25 mouse cellular contexts compared by ENCODE assay signal in genomic region chr15:27941441-27941840, GRCm38 (mm10).
A peak's percentile ranks its signal among the peaks of the same experiment; 100 is the strongest.
DNase-seq lines count a peak whose midpoint lies in the region; ATAC-seq and TF ChIP-seq lines count a peak whose summit lies in the region.
"Had no signal": no experiment of that assay in that cellular context is flagged by ENCODE, and none has a peak within 500 bp of the region (broad histone marks: within the 10 kb centered on the region; RNA-seq: fewer than 3 reads in every experiment).

No protein-coding gene starts in this region.

- peak overlapping the region; percentile 76 for H3K27ac ChIP-seq in heart, embryonic 15.5 days
- H3K27ac ChIP-seq in heart, embryonic 12.5 days (ENCODE audit: poor library complexity, severe bottlenecking), result no peak overlapping the region
- H3K27ac ChIP-seq in left cerebral cortex, adult 2 months, result 0 out of 2 replicates have a peak overlapping the region, but pooled peaks have one; percentile 20
- H3K27ac ChIP-seq: forebrain, embryonic 13.5 days; hindbrain, embryonic 15.5 days; kidney, embryonic 15.5 days; limb, embryonic 10.5 days; limb, embryonic 15.5 days; liver, embryonic 13.5 days; midbrain, embryonic 15.5 days; stomach, postnatal 0 days had no signal

- no peak for TF ChIP-seq POLR2A in myocyte (IDR thresholded peaks at IDR 0.05; ENCODE audit: insufficient read length, low read depth)

- WGBS in heart, embryonic 15.5 days, result 50% methylated on average over 8 of the region's 8 CpGs
- WGBS in heart, embryonic 12.5 days, result 70% methylated on average over 8 of the region's 8 CpGs

- no peak for TF ChIP-seq CTCF in left cerebral cortex, adult 2 months (IDR thresholded peaks at IDR 0.05)

- H3K9me3 ChIP-seq in heart, embryonic 15.5 days (replicated peaks), result no peaks in the 10 kb centered on the region
- H3K9me3 ChIP-seq in heart, embryonic 12.5 days (replicated peaks), result no peaks in the 10 kb centered on the region
- H3K9me3 ChIP-seq: forebrain, embryonic 13.5 days; hindbrain, embryonic 15.5 days; kidney, embryonic 15.5 days; limb, embryonic 10.5 days; limb, embryonic 15.5 days; liver, embryonic 13.5 days; midbrain, embryonic 15.5 days had no signal

- no peaks in the 10 kb centered on the region for H3K27me3 ChIP-seq in heart, embryonic 15.5 days
- no peaks in the 10 kb centered on the region for H3K27me3 ChIP-seq in heart, embryonic 12.5 days (replicated peaks)
- no peaks in the 10 kb centered on the region for H3K27me3 ChIP-seq in myocyte (ENCODE audit: control insufficient read depth, insufficient read depth, insufficient read length)
- H3K27me3 ChIP-seq: forebrain, embryonic 13.5 days; hindbrain, embryonic 15.5 days; kidney, embryonic 15.5 days; limb, embryonic 15.5 days; liver, embryonic 13.5 days; midbrain, embryonic 15.5 days had no signal

- peaks cover 85% of the 10 kb centered on the region for H3K4me1 ChIP-seq in heart, embryonic 15.5 days (replicated peaks)
- H3K4me1 ChIP-seq in heart, embryonic 12.5 days (replicated peaks), result peaks cover 88% of the 10 kb centered on the region

- H3K4me2 ChIP-seq in heart, embryonic 15.5 days, result no peak overlapping the region
- H3K4me2 ChIP-seq in heart, embryonic 12.5 days, result no peak overlapping the region
- H3K4me2 ChIP-seq in myocyte (ENCODE audit: low read depth), result peak overlapping the region; percentile 60
- H3K4me2 ChIP-seq: forebrain, embryonic 13.5 days; hindbrain, embryonic 15.5 days; kidney, embryonic 15.5 days; limb, embryonic 15.5 days; liver, embryonic 13.5 days; midbrain, embryonic 15.5 days had no signal

- DNase-seq in heart, adult 11 months, result peak; percentile 91
- no peak for DNase-seq in heart, adult 8-10 months (ENCODE audit: low spot score)
- no peak for DNase-seq in left cerebral cortex, adult 2 months (ENCODE audit: extremely low spot score in 1 of 2, low spot score in 2 of 2)
- DNase-seq in left cerebral cortex, postnatal 36 days (ENCODE audit: low spot score in 2 of 2), result no peak
- DNase-seq in MN1 (ENCODE audit: low spot score), result no peak
- DNase-seq: adrenal gland, postnatal 25 days; cerebellum, adult 9-10 months; cerebellum, postnatal 36 days; gastrocnemius, postnatal 36 days; kidney, adult 18-20 months; liver, embryonic 13.5 days; lung, postnatal 4 days; thymus, adult 18-20 months; thymus, postnatal 25 days had no signal

- no peak overlapping the region for H3K9ac ChIP-seq in heart, embryonic 15.5 days
- H3K9ac ChIP-seq in heart, embryonic 12.5 days, result no peak overlapping the region
- H3K9ac ChIP-seq: forebrain, embryonic 13.5 days; hindbrain, embryonic 15.5 days; kidney, embryonic 15.5 days; limb, embryonic 15.5 days; liver, embryonic 13.5 days; midbrain, embryonic 15.5 days had no signal

- no peak overlapping the region for H3ac ChIP-seq in myocyte (ENCODE audit: control insufficient read depth, insufficient read length)

- peaks cover 87% of the 10 kb centered on the region for H3K79me2 ChIP-seq in myocyte (ENCODE audit: control insufficient read depth, insufficient read depth)

- no peak overlapping the region for H3K4me3 ChIP-seq in heart, embryonic 15.5 days
- no peak overlapping the region for H3K4me3 ChIP-seq in heart, embryonic 12.5 days
- no peak overlapping the region for H3K4me3 ChIP-seq in left cerebral cortex, adult 2 months
- no peak overlapping the region for H3K4me3 ChIP-seq in myocyte
- H3K4me3 ChIP-seq: forebrain, embryonic 13.5 days; hindbrain, embryonic 15.5 days; kidney, embryonic 15.5 days; limb, embryonic 10.5 days; limb, embryonic 15.5 days; liver, embryonic 13.5 days; midbrain, embryonic 15.5 days had no signal

- no peaks in the 10 kb centered on the region for H3K36me3 ChIP-seq in heart, embryonic 15.5 days
- H3K36me3 ChIP-seq in heart, embryonic 12.5 days, result no peaks in the 10 kb centered on the region
- H3K36me3 ChIP-seq in myocyte (ENCODE audit: control insufficient read depth, insufficient read depth), result no peaks in the 10 kb centered on the region
- H3K36me3 ChIP-seq: hindbrain, embryonic 15.5 days; kidney, embryonic 15.5 days; limb, embryonic 10.5 days; limb, embryonic 15.5 days; liver, embryonic 13.5 days; midbrain, embryonic 15.5 days had no signal

- intact Hi-C loops in left cerebral cortex, adult 2 months (cut with DNase I), result no loop called here
- intact Hi-C loops in left cerebral cortex, postnatal 36 days (cut with DNase I), result no loop called here

- ATAC-seq in heart, embryonic 15.5 days (replicated peaks; ENCODE audit: insufficient number of reproducible peaks, insufficient read depth, low FRiP score, low read depth), result no peak
- ATAC-seq in heart, embryonic 12.5 days (ENCODE audit: insufficient number of reproducible peaks, low FRiP score), result no peak
- ATAC-seq: forebrain, embryonic 13.5 days; lung, postnatal 0 days; midbrain, embryonic 15.5 days had no signal

TF ChIP-seq in myocyte, 11 proteins besides CTCF, POLR2A, EP300 and RAD21:
- TF ChIP-seq CEBPB (IDR thresholded peaks at IDR 0.05; ENCODE audit: insufficient read depth, poor library complexity, severe bottlenecking) (no peak), TCF3 (IDR thresholded peaks at IDR 0.05; ENCODE audit: insufficient read length, low read depth) (no peak), REST (IDR thresholded peaks at IDR 0.05; ENCODE audit: insufficient read depth, insufficient read length) (no peak), E2F4 (IDR thresholded peaks at IDR 0.05; ENCODE audit: insufficient read depth) (no peak), USF1 (IDR thresholded peaks at IDR 0.05; ENCODE audit: low read depth) (no peak), POLR2AphosphoS2 (IDR thresholded peaks at IDR 0.05; ENCODE audit: insufficient read length, low read depth) (no peak), MYOD1 (IDR thresholded peaks at IDR 0.05; ENCODE audit: control insufficient read depth in 1 of 3, insufficient read length in 2 of 3, low read depth in 2 of 3) (no peak), MAX (IDR thresholded peaks at IDR 0.05; ENCODE audit: low read depth) (no peak), SRF (IDR thresholded peaks at IDR 0.05; ENCODE audit: control insufficient read depth, insufficient read length, low read depth) (no peak), MYOG (IDR thresholded peaks at IDR 0.05; ENCODE audit: control insufficient read depth in 1 of 3, insufficient read depth in 1 of 3, insufficient read length in 2 of 3, low read depth in 2 of 3) (no peak), TCF12 (IDR thresholded peaks at IDR 0.05; ENCODE audit: insufficient read depth, poor library complexity, severe bottlenecking) (no peak)
TF ChIP-seq in myocyte: peak in this region for 0.
